Mouse (Mus musculus) spleen, adult 2 months (tissue): ENCODE results near the gene Lrp1.

Experiments
- CTCF ChIP-seq: fragments of 200-500 bp; IDR thresholded peaks from 2 replicates; pipeline ENCODE4 v1.5.1; 2011; ENCODE audit warnings: mild to moderate bottlenecking, inconsistent platforms; ENCODE audit not compliant: insufficient read depth, insufficient read length, insufficient replicate concordance; ENCODE audit errors: extremely low read depth
- POLR2A ChIP-seq: fragments of 200-500 bp; IDR thresholded peaks from 2 replicates; pipeline ENCODE4 v1.6.1; 2011; ENCODE audit warnings: low read depth, low read length, inconsistent platforms

DNA sequence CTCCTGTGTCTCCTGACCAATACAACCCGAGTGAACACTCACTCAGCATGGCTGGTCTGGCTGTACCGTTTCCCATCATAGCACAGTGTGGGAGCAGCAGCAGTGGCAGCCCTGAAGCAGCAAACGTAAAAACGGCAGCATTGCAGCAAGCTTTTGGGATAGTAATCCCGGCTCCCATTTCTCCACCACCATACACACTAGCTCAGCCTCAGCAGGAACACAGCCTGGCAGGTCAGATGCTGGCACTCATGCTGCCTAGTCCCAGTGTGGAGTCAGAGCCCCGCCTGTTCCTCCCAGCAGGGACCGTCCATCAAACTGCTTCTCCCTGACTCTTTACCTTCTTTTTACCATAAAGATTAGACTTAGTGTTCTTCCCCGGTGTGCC lies 129.8 kb downstream of the Lrp1 start:
- TF ChIP-seq POLR2A = no peak
- no peak for TF ChIP-seq CTCF
